Mouse (Mus musculus) CH12.LX (cell line): ENCODE results near the gene Slc39a10.

Experiments
- CHD1 ChIP-seq: IDR thresholded peaks from 2 replicates; pipeline ENCODE4 v1.6.1; 2012; ENCODE audit warnings: low read depth, low read length, improper control_type of control experiment, inconsistent platforms
- CTCF ChIP-seq, 2 experiments: IDR thresholded peaks in 1 of 2; conservative IDR thresholded peaks in 1 of 2; 2 replicates each; pipeline ENCODE4 v1.5.1; 2011 to 2012; ENCODE audit warnings: low read depth in 2 of 2, low read length in 2 of 2, improper control_type of control experiment in 1 of 2, inconsistent platforms in 1 of 2, mild to moderate bottlenecking in 1 of 2, moderate library complexity in 1 of 2
- EP300 ChIP-seq: IDR thresholded peaks from 2 replicates; pipeline ENCODE4 v1.6.1; 2011; ENCODE audit warnings: low read length, improper control_type of control experiment
- MAX ChIP-seq: IDR thresholded peaks from 2 replicates; pipeline ENCODE4 v1.6.1; 2011; ENCODE audit warnings: low read length, improper control_type of control experiment
- MYC ChIP-seq: IDR thresholded peaks from 2 replicates; pipeline ENCODE4 v1.6.1; 2011; ENCODE audit warnings: low read depth, mild to moderate bottlenecking, improper control_type of control experiment, low read length
- NELFE ChIP-seq: IDR thresholded peaks from 2 replicates; pipeline ENCODE4 v1.6.1; 2011; ENCODE audit warnings: low read depth, low read length, improper control_type of control experiment
- POLR2A ChIP-seq: IDR thresholded peaks from 2 replicates; pipeline ENCODE4 v1.6.1; 2011; ENCODE audit warnings: low read depth, mild to moderate bottlenecking, improper control_type of control experiment, low read length
- UBTF ChIP-seq: IDR thresholded peaks from 2 replicates; pipeline ENCODE4 v1.6.1; 2012; ENCODE audit warnings: low read depth, mild to moderate bottlenecking, inconsistent platforms, low read length, improper control_type of control experiment, moderate library complexity
- USF1 ChIP-seq: IDR thresholded peaks from 2 replicates; pipeline ENCODE4 v1.6.1; 2014; ENCODE audit warnings: low read depth, mild to moderate bottlenecking, inconsistent platforms, low read length, improper control_type of control experiment

DNA sequence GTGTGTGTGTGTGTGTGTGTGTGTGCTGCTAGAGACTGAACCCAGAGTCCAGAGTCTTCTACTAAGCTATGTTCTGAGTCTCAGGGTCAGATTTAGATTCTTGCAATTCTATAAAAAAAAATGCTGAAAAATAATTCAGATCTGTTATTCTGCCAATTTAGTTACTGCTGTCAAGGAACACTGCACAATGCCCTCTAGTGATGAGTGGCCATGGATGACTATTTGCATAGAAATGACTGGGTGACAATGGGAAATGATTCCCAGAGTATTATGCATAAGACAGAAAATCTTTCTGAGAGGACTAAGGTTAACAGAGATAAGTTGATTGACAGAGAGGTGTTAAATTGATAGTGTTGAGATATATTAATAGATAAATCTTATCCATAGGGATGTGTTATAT is 32.3 kb upstream of the Slc39a10 start:
- TF ChIP-seq MAX: no peak
- TF ChIP-seq MYC: no peak
- TF ChIP-seq EP300: no peak
- TF ChIP-seq CTCF (conservative IDR thresholded peaks at IDR 0.05 in 1 of 2, IDR thresholded peaks at IDR 0.05 in 1 of 2; ENCODE audit: low read depth in 2 of 2, low read length in 2 of 2): no peak; a peak in 1 of 4 replicates
- TF ChIP-seq USF1: no peak
- TF ChIP-seq CHD1: no peak
- no peak for TF ChIP-seq POLR2A
- TF ChIP-seq NELFE: no peak
- no peak for TF ChIP-seq UBTF
